Mouse (Mus musculus): ENCODE results near the gene Rgs19.

Rgs19 gene

DNA sequence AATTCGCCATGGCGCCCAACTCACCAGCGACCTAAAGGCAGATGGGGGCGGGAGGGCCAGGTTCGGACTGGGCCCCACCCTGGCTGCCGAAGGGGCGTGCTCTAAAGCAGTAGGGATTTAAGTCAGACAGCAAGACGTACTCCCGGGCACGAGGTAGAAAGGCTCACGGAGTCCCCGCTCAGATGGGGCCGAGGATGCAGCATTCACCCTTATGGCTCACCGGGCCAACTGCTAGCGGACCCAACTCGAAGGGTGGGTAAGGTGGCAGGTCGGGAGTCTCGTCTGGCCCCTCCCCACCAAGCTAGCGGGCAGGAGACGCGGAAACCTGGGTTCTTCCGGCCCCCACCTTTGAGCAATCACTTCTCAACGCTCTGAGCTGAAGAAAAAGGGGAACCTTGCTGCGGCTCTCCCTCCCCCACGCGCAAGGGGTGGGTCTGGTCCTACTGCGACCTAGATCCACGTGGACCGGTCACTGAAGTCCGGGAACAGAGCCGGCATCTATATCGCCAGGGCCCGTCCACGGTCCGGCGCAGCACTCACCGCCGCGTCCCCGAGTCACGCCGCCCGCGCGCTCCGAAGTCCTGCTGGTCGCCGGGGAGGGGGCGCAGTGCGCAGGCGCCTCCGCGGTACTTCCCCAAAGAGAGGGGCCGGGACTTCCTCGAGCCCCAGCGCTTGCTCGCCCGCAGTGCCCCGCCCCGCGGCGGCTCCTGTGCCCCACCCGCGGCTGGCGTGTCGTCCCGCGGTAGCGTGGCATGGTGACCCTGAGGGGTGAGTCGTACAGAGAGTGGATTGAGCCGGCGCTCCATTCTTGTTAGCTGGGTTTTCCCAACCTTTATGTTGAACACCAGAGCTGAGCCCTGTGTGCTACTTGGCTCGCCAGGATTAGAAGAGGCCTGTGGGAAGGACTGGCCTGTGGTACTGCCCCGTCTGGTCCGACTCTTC is at the start of gene Rgs19:
TSS of gene Rgs19 (minus strand) at position 639 of the 942 bp plus-strand sequence.
- peak; percentile 68 to 88 for DNase-seq (ENCODE audit: low read depth in 1 of 2, low spot score in 2 of 2)

DNA sequence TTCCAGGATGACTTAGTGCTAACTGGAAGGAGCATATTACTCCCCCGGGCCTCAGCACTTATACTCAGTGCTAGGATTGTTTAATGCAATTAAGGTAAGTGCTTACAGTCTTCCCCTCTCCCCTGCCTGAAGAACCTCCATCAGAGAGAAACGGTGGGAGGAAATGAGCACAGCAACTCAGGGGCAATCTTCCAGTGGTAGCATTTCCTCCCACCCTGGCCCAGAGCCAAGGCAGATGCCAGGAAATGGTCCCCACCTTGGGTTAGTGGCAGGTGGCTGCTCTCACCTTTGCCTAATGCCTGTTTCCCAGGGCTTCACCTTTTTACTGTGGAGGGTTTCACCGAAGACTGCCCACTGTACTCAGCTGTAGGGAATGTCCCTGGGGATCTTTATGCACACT is 36.3 kb upstream of the Rgs19 start:
- DNase-seq (ENCODE audit: low read depth in 1 of 2, low spot score in 2 of 2), result no peak

DNA sequence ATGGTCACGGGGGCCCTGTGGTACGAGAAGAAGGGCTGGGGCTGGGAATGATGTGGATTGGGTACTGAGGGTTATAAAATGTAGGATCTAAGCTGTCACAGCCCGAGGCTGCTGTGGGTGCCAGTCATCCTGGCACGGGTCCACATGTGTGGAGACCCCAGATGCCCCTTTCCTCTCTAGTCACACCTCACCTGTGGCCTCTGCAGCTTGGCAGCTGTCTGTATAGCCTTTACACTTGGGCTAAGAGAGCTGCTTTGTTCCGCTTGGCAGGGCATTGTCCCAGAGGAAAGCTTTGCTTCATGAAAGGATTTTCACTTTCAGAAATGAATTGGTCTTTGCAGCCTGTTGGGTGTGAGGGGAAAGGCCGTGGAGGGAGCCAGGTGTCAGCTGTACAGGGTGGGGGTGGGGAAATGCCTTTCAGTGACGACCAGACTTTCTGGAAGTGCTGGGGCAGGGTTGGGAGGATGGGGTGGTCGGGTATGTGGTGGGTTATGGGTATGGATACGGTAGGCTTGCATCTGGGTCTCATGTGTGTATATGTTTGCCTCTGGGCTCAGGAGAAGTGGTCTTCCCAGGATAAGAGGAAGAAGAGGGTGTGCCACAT is 34.0 kb upstream of the Rgs19 start:
- DNase-seq (ENCODE audit: low read depth in 1 of 2, low spot score in 2 of 2), result no peak

DNA sequence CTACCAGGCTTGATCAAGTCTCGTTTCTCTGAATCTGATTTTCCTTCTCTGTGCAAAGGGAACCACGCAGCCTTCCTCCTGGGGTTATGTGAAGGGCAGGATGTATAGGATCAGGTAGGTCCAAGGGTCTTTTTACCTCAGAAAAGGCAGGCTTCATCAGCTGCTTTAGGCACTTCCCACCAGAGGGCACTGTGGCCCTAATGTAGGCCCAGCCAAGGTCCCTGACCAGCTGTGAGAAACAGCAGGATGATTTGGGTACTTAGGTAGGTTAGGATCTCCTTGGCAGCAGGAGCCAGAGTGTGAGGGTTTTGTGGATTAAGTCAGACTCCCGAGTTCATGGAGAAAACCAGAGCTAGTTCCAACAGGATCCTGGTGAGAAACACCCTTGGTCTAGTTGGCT is 28.4 kb upstream of the Rgs19 start:
- DNase-seq (ENCODE audit: low read depth in 1 of 2, low spot score in 2 of 2), result no peak

DNA sequence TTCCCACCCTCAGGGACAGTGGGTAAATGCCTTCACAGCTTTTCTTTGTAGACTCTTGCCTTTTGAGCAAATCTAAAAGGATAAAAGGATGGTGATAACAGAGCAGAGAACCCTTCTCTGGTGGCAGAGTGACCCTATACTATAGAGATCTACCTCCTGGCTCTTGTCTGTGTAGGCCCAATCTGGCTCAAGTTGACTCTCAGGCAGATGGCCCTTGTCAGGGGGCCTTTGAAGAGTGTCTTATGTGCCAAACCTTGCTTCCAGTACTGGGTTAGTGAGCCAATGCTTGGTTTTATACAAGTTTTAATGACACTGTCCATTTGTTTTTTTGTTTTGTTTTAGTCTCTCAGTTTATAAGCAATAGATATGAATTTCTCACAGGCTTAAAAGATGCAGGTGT is 27.4 kb upstream of the Rgs19 start:
- no peak for DNase-seq (ENCODE audit: low read depth in 1 of 2, low spot score in 2 of 2)

DNA sequence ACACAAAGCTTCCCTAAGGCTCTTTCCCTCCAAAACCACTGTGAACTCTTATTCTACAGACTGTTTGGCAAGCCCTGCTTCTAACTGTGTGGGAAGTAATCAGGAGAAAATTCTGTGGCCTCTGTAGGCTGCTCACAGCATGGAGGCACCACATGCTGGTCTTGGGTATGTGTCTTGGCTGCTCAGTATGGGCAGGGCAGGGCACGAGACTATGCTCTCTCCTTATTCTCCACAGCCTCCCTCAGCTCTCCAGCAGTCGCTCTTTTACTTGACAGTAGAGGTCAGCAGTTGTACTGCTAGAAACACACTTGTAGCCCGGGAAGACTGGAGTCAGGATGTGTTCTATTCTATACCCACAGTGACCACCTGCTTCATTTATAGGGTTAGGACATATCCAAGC is 26.3 kb upstream of the Rgs19 start:
- DNase-seq (ENCODE audit: low read depth in 1 of 2, low spot score in 2 of 2), result no peak

DNA sequence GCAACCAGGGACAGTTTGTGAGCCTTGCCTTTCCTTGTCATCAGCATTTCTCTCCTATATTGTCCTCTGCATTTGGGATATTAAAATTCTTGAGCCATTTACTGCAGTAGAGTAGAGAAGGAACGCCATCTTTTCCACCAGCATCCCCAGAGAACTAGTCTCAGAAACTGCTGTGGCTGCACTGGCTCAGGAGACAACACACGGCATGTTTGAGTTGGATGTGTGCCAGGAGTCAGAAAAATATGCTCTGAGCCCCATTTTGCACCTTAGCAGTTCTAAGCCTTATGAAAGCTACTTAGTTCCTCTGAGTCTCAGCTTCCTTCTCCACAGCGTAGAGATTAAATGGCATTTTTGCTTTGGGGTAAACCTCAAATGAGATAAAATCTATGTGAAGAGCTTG is 23.2 kb upstream of the Rgs19 start:
- DNase-seq (ENCODE audit: low read depth in 1 of 2, low spot score in 2 of 2), result no peak

DNA sequence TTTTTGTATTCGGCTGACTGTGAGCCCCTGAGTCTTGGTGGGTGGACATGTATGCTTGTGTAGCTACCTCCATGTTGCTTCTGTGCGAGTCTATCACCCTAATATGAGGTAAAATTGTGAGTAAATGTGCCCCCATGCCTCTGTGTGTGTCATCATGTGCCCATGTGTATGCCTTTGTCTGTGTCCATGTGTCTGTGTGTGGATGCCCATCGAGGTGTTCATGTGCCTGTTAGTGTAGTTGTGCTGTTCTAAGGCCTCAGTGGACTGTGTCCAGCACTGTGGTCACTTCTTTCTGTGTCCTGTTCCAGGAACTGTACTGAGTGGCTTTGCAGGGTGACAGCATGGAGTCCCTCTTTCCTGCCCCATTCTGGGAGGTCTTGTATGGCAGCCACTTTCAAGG is 21.6 kb upstream of the Rgs19 start:
- DNase-seq (ENCODE audit: low read depth in 1 of 2, low spot score in 2 of 2), result no peak

DNA sequence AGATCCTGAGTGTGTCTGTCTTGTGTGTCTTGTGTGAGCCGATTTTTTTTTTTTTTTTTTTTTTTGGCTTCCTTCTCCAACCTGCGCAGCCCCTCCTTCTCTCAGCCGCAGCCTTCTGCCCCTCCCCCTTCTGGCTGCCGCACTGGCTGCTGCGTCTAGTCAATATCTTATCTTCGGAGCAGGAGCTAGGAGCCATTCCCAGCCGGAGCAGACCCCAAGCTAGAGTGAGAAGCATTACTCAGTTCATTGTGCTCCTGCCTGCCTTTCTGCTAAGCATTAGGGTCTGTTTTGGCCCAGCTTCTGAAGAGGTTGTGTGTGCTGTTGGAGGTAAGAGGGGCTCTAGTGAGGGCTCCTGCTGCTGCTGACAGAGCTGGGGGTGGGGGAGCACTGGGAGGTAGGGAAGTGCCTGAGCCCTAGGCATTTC is 21.1 kb upstream of the Rgs19 start, which contains the start of gene Oprl1:
TSS of gene Oprl1 (plus strand) at position 114 of the 424 bp plus-strand sequence.
- DNase-seq (ENCODE audit: low read depth in 1 of 2, low spot score in 2 of 2), result no peak

DNA sequence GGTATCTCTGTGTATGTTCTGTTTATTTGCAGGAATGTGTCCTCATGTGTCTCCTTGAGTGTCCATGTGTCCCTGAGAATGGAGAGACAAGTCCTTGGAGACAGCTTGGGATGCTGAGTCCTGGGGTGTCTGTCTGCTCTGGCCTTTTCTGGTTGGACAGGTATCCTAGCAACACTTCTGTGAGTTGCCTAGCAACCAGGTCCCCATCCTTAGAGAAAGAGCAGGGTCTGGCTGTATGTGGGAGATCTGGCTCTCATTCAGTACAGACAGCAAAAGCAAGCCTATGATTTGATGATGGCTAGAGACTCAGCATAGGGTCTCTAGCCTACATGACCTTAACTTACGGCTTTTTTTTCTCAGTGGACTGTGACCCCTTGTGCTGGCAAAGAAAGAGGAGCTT is 20.0 kb upstream of the Rgs19 start:
- no peak for DNase-seq (ENCODE audit: low read depth in 1 of 2, low spot score in 2 of 2)

DNA sequence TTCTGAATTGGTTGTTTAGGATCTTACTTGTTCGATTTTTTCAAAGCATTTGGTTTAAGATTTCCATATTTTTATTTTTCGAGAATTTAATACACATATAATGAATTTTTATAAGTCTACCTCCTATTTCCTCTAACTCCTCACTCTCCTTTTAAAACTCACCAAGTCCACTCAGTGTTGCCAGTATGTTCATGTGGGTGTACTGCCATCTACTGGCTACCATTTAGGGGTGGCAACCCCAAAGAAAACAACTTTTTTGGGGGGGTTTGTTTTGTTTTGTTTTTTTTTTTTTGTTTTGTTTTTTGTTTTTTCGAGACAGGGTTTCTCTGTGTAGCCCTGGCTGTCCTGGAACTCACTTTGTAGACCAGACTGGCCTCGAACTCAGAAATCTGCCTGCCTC is 12.9 kb upstream of the Rgs19 start:
- no peak for DNase-seq (ENCODE audit: low read depth in 1 of 2, low spot score in 2 of 2)

DNA sequence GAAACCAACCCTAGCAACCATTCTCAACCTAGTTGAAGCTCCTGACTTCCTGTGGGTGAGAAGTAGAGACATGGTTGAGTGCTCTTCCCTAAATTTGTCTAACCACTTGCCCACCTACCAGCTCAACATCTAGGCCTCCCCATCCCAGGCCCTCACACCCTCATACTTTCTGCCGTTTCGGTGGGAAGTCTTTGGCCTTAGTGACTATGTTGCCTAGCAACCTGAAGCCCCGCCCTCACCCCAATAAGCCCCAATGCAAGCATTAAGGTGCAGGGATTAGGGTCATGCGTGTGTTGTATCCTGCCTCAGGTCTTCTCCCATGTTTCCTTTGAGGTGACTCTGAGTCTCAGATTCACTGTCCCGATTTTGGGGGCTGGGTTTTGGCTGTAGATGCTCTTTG is 4.5 kb upstream of the Rgs19 start, which contains the start of gene Lkaaear1:
TSS of gene Lkaaear1 (minus strand) at position 202 of the 400 bp plus-strand sequence.
- DNase-seq (ENCODE audit: low read depth in 1 of 2, low spot score in 2 of 2), result no peak

DNA sequence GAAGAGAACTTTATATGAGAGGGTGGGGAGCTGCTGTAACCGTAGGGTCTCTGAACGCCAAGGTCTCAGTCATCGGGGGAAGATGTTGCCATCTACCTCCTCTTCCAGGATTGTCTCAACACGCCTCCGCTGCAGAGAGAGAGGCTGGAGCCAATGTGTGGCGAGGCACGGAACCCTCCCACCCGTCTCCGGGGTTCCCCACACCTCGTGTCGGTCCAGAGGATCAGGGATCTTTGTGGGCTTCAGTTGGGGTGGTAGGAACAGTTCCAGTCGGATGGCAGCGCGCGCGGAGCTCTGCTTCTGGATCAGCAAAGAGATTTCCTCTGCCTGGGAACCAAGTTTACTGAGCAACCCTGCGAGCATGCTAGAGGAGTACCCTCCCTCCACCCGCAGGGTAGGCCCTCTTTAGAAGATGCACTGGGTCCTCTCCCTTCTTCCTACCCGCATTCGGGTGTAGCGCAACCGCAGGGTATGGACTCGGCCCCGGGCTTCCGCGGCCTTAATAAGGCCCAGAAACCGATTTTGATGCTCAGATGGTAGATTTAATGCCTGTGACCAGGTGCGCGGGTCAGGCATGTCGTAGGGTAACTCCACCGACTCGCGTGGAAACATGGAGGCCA is 3.1 kb upstream of the Rgs19 start:
- no peak for DNase-seq (ENCODE audit: low read depth in 1 of 2, low spot score in 2 of 2)

DNA sequence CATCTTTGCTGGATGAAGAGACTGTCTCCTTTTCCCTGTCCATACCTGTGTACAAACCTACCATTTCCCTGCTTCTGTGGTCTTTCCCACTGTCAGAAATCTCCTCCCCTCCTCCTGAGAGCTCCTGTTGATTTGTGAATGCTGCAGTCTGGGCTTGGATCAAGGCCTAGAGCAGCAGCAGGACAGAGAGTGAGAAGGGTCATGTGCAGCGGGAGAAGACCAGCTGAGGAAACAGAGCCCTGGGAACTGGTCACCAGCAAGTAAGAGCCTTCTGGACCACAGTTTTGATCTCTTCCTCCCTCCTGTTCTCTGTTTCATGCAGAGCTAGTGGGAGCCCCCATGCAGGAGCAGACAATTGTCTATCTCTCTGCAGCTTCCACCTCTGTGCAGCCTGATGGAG is 2.0 kb upstream of the Rgs19 start:
- no peak for DNase-seq (ENCODE audit: low read depth in 1 of 2, low spot score in 2 of 2)

DNA sequence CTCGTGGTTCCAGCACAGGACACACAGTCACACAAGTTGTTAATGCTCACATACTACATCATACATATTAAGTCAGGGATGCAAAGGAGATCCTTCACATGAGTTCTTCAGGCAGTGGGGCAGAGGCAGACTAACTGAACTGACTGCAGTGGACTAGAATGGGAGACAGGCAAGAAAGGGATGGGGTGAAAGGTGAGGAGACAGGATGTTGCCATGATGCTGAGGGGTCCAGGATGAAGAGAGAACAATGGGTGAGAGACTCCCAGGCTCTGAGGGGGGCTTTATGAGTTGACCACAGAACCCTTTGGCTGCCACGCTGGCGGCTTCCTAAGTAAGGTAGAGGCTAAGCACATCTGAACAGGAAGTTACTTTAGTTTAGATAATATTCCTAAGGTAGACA is 804 bp upstream of the Rgs19 start:
- no peak for DNase-seq (ENCODE audit: low read depth in 1 of 2, low spot score in 2 of 2)

DNA sequence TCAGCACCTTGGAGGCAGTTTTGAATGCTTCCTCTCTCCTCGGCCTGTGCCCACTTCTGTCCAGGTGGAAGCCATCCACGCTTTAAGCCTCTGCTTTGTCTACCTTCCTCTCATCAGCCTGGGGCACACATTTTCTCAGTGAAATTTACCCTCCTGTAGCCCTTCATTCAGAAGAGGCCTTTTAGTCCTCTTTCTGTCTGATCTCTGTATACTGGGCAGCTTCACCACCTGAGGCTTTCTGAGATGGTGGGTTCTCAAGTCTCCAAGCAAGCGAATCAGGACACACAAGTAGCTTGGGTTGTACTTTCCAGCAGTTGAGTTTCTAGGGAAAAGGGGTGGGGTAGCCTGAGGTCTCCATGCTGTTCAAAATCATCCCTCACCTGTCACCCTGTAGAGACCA is 1.5 kb downstream of the Rgs19 start:
- no peak for DNase-seq (ENCODE audit: low read depth in 1 of 2, low spot score in 2 of 2)

DNA sequence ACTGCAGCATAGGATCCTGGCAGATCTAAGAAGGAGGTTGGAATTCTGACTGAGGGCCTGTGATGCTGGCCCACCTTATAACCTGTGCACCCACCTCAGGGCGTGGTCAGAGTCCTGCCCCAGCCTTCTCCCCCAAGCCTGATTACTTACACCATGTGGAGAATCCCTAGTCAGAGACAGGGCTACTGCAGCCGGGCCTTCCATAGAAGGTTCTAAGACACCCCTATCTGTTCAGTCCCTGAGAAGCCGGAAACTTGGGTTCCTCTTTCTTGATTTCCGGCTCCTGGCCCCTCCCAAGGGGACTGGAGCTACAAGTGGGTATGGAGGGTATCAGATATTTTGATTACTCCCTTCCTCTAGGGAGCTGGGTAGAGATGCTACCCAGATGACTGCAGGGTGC is 2.2 kb downstream of the Rgs19 start:
- peak in 1 of 2 experiments; percentile 20 for DNase-seq (ENCODE audit: low read depth in 1 of 2, low spot score in 2 of 2)

DNA sequence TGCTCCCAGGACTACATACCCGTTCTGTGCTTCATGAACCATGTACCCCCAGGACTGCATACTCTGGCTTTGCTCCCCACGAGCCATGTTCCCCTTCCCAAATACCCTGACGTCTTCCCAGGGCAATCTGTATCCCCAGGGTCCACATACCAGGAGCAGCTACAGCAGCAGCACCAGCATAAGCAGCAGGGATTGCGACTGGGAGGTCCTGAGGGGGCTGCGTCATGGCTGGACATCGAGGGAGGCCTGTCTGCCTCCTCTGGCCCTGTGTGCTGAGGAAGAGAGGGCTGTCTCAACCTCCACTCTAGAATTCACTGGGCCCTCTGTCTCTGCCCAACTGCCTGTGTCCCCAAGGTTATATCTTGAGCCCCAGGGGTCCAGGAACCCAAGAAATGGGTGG is 2.7 kb downstream of the Rgs19 start:
- DNase-seq (ENCODE audit: low read depth in 1 of 2, low spot score in 2 of 2), result no peak

DNA sequence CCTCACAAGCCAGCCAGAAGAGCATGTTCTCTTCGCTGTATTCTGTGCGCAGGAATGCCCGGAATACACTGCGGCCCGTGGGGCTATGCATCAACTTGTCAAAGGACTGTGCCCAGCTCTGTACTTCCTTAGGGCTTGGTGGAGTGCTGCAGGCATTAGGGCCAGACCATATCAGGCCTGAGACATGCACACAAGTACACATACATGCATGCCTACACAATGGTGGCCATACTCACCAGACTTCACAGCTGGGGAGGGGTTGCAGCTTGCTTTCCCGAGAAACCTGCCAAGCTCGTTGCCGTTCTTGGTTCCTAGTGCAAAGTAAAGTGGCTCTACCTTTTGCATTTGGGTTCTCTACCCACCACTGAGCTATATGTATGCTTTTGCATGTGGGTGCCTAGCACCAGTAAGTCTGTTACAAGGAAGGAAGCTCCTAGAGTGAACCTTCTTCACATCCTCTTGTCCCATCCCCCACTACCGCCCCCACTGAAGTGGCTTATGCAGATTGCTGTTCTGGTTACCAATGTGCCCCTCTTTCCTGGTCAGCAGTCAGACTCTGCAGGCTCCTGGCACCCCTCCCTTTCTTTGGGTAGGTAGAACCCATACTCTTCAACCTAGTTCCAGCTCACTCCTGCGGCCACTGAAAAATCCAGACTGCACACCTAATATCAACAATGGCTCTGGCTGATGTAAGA is 4.2 kb downstream of the Rgs19 start:
- DNase-seq (ENCODE audit: low read depth in 1 of 2, low spot score in 2 of 2), result no peak

DNA sequence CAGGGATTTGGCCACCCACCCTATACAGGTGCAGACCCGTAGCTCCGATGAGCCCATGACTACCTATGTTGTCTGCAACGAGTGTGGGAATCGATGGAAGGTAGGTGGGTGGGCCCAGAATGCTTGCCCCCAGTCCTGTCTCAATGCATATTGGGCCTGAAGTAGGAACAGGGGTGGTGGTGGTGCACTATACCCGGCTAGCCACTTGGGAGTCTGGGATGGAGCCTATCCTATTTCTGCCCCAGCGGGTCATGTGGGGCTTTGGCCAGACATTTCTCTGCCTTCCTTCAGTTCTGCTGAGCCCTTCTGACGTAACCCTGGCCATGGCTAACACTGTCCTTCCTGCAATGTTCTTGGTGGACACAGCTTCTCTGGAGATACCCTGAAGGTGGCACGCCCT is 6.2 kb downstream of the Rgs19 start:
- DNase-seq (ENCODE audit: low read depth in 1 of 2, low spot score in 2 of 2), result no peak

DNA sequence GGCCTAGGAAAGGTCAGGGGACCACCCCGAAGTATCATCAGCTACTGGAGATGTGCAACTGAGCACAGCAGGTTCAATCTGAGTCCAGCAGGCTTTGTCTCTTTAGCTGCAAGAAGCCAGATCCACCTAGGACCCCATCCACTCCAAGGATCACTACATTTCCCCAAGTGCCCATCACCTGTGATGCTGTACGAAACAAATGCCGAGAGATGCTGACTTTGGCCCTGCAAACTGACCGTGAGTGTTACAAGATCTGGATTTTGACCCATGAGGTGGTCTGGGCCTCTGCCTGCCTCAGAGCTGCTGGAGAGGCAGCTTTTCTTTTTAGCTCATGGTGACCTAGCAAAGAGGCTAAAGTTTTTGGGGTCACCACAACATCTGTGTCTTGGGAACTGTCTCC is 8.1 kb downstream of the Rgs19 start:
- DNase-seq (ENCODE audit: low read depth in 1 of 2, low spot score in 2 of 2), result no peak
